Mouse (Mus musculus) myocyte (in vitro differentiated cells): ENCODE measurements at regions not wholly inside any gene's neighbourhood (a gene's known extent, or its start where the extent isn't known, plus 50 kb on each side); places are given as distances from the start of the nearest gene placed in this dataset.

ENCODE experiments used
- H3K27me3 ChIP-seq: one replicate; pipeline ENCODE4 v1.6.1; 2011; ENCODE audit not compliant: control insufficient read depth, insufficient read depth, insufficient read length
- H3K36me3 ChIP-seq: one replicate; pipeline ENCODE4 v1.6.1; 2011; ENCODE audit not compliant: control insufficient read depth, insufficient read depth
- H3K4me2 ChIP-seq: one replicate; pipeline ENCODE4 v1.6.1; 2011; ENCODE audit warnings: low read depth, control low read depth
- H3K4me3 ChIP-seq: one replicate; pipeline ENCODE4 v1.5.1; 2011; ENCODE audit warnings: mild to moderate bottlenecking, control low read depth, moderate library complexity
- H3K79me2 ChIP-seq: one replicate; pipeline ENCODE4 v1.6.1; 2011; ENCODE audit not compliant: control insufficient read depth, insufficient read depth
- H3ac ChIP-seq: one replicate; pipeline ENCODE4 v1.6.1; 2011; ENCODE audit not compliant: control insufficient read depth, insufficient read length
- CEBPB ChIP-seq: IDR thresholded peaks from 2 replicates; pipeline ENCODE4 v1.6.1; 2011; ENCODE audit warnings: mild to moderate bottlenecking, moderate library complexity; ENCODE audit not compliant: poor library complexity, insufficient read depth, severe bottlenecking
- E2F4 ChIP-seq: IDR thresholded peaks from one replicate; pipeline ENCODE4 v1.6.1; 2011; ENCODE audit warnings: mild to moderate bottlenecking, control low read depth, moderate library complexity; ENCODE audit not compliant: insufficient read depth
- MAX ChIP-seq: IDR thresholded peaks from one replicate; pipeline ENCODE4 v1.6.1; 2011; ENCODE audit warnings: low read depth, mild to moderate bottlenecking, control low read depth
- MYOD1 ChIP-seq, 3 experiments: IDR thresholded peaks; one replicate each; pipeline ENCODE4 v1.6.1; 2011; ENCODE audit warnings: control low read depth in 2 of 3, low read depth in 2 of 3, mild to moderate bottlenecking in 2 of 3, moderate library complexity in 1 of 3; ENCODE audit not compliant: insufficient read length in 2 of 3, control insufficient read depth in 1 of 3
- MYOG ChIP-seq, 3 experiments: IDR thresholded peaks; one replicate each; pipeline ENCODE4 v1.6.1; 2011; ENCODE audit warnings: control low read depth in 2 of 3, low read depth in 2 of 3, mild to moderate bottlenecking in 2 of 3; ENCODE audit not compliant: insufficient read length in 2 of 3, control insufficient read depth in 1 of 3, insufficient read depth in 1 of 3
- POLR2A ChIP-seq: IDR thresholded peaks from one replicate; pipeline ENCODE4 v1.6.1; 2011; ENCODE audit warnings: low read depth, mild to moderate bottlenecking, control low read depth, moderate library complexity; ENCODE audit not compliant: insufficient read length
- POLR2AphosphoS2 ChIP-seq: IDR thresholded peaks from one replicate; pipeline ENCODE4 v1.6.1; 2011; ENCODE audit warnings: low read depth, control low read depth; ENCODE audit not compliant: insufficient read length
- REST ChIP-seq: IDR thresholded peaks from one replicate; pipeline ENCODE4 v1.6.1; 2011; ENCODE audit warnings: mild to moderate bottlenecking, control low read depth, moderate library complexity; ENCODE audit not compliant: insufficient read depth, insufficient read length
- SRF ChIP-seq: IDR thresholded peaks from one replicate; pipeline ENCODE4 v1.6.1; 2011; ENCODE audit warnings: low read depth; ENCODE audit not compliant: control insufficient read depth, insufficient read length
- TCF12 ChIP-seq: IDR thresholded peaks from one replicate; pipeline ENCODE4 v1.6.1; 2011; ENCODE audit warnings: mild to moderate bottlenecking, control low read depth; ENCODE audit not compliant: poor library complexity, insufficient read depth, severe bottlenecking
- TCF3 ChIP-seq: IDR thresholded peaks from one replicate; pipeline ENCODE4 v1.6.1; 2011; ENCODE audit warnings: low read depth, control low read depth; ENCODE audit not compliant: insufficient read length
- USF1 ChIP-seq: IDR thresholded peaks from one replicate; pipeline ENCODE4 v1.6.1; 2011; ENCODE audit warnings: low read depth, mild to moderate bottlenecking, control low read depth, moderate library complexity

- no peak overlapping the region for H3ac ChIP-seq
- no peaks in the 10 kb centered on the region for H3K27me3 ChIP-seq
- H3K79me2 ChIP-seq: no peaks in the 10 kb centered on the region
- peak; percentile 15; the same call in 1 of the 2 replicates for TF ChIP-seq CEBPB
- TF ChIP-seq TCF3: no peak
- no peaks in the 10 kb centered on the region for H3K36me3 ChIP-seq
- no peak overlapping the region for H3K4me2 ChIP-seq
- no peak overlapping the region for H3K4me3 ChIP-seq
Measured at GRCm38 (mm10) chr4:29500844-29501243, 687.9 kb downstream of the Epha7 start.

DNA sequence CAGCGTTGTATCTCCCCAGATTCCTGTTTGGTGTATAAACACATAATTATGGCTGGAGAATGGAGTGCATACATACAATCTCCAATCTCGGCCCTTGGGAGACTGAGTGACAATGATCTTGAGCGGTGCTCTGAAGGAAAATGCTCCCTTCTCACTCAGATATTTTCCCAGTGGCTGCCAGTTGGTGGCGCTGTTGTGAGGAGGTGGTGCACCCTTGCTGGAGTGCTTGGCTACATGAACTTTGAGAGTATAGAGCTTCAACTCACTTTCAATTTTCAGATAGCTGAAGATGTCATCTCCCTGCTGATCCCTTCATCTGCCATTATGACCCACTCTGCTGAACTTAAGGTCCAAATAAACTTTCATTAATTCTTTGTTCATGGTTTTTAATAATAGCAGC, 712.1 kb downstream of the Epha7 start:
- no peaks in the 10 kb centered on the region for H3K79me2 ChIP-seq
- no peaks in the 10 kb centered on the region for H3K36me3 ChIP-seq
- no peak overlapping the region for H3K4me2 ChIP-seq
- no peak for TF ChIP-seq TCF3
- no peak overlapping the region for H3ac ChIP-seq
- no peaks in the 10 kb centered on the region for H3K27me3 ChIP-seq
- H3K4me3 ChIP-seq: no peak overlapping the region

GRCm38 (mm10) chr4:29525769-29526658, 713.1 kb downstream of the Epha7 start:
- Histone ChIP-seq H3K4me2 (peak overlapping the region; percentile 62), H3K36me3 (no peaks in the 10 kb centered on the region), H3ac (no peak overlapping the region), H3K4me3 (no peak overlapping the region), H3K27me3 (no peaks in the 10 kb centered on the region), H3K79me2 (no peaks in the 10 kb centered on the region)
- TF ChIP-seq SRF (no peak), E2F4 (no peak), POLR2A (no peak), MYOG (IDR thresholded peaks at IDR 0.05; ENCODE audit: control insufficient read depth in 1 of 3, insufficient read depth in 1 of 3, insufficient read length in 2 of 3, low read depth in 2 of 3) (no peak), REST (no peak), MAX (no peak), USF1 (no peak), TCF3 (no peak), MYOD1 (IDR thresholded peaks at IDR 0.05; ENCODE audit: control insufficient read depth in 1 of 3, insufficient read length in 2 of 3, low read depth in 2 of 3) (no peak), CEBPB (no peak), POLR2AphosphoS2 (no peak), TCF12 (no peak)
